Mouse (Mus musculus) forebrain, embryonic 16.5 days (tissue): ENCODE measurements around the gene Stox2. TPM values are rescaled to one million over a fixed set of nuclear protein-coding genes. Genes with fewer than 3 reads are reported as not detected.
A peak's percentile ranks its signal among the peaks of the same experiment; 100 is the strongest.

Experiments used
- ATAC-seq: fragments of 200-750 bp; cut with Nextera tagmentation; 2 replicates; pipeline ENCODE4 v1.8.0; 2017; ENCODE audit warnings: mild to moderate bottlenecking, moderate library complexity
- H3K27ac ChIP-seq: fragments of 300-500 bp; sonication (generic); 2 replicates; pipeline ENCODE4 v1.5.1; 2014; ENCODE audit warnings: low read length, control low read depth
- H3K27me3 ChIP-seq: fragments of 300-500 bp; sonication (generic); replicated peaks from 2 replicates; pipeline ENCODE4 v1.6.1; 2014; ENCODE audit warnings: low read length; ENCODE audit not compliant: control insufficient read depth, insufficient read depth
- H3K36me3 ChIP-seq: fragments of 300-500 bp; sonication (generic); 2 replicates; pipeline ENCODE4 v1.6.1; 2014; ENCODE audit not compliant: control insufficient read depth, insufficient read depth
- H3K4me1 ChIP-seq: fragments of 300-500 bp; sonication (generic); replicated peaks from 2 replicates; pipeline ENCODE4 v1.6.1; 2014; ENCODE audit warnings: low read length; ENCODE audit not compliant: control insufficient read depth, insufficient read depth
- H3K4me2 ChIP-seq: fragments of 300-500 bp; sonication (generic); 2 replicates; pipeline ENCODE4 v1.6.1; 2014; ENCODE audit warnings: mild to moderate bottlenecking, low read length, control low read depth
- H3K4me3 ChIP-seq: fragments of 300-500 bp; sonication (generic); replicated peaks from 2 replicates; pipeline ENCODE4 v1.5.1; 2014; ENCODE audit warnings: mild to moderate bottlenecking, low read length, control low read depth
- H3K9ac ChIP-seq: fragments of 300-500 bp; sonication (generic); replicated peaks from 2 replicates; pipeline ENCODE4 v1.6.1; 2014; ENCODE audit warnings: low read depth, low read length, control low read depth
- H3K9me3 ChIP-seq: fragments of 300-500 bp; sonication (generic); 2 replicates; pipeline ENCODE4 v1.6.1; 2016; ENCODE audit warnings: low read length; ENCODE audit not compliant: control insufficient read depth
- WGBS: fragments of 180-500 bp; shearing (Covaris S2); extraction: QIAGEN DNeasy Blood & Tissue Kit; methylation state at CpG from one replicate; pipeline ENCODE4 v1.1.7; 2014; 5-methylcytosine and 5-hydroxymethylcytosine counted together
- polyA plus RNA-seq: library from polyadenylated mRNA; unstranded; fragments of >200 nt; fragmentation: Nextera tagmentation; extraction: Ambion mirVana; gene quantifications from 2 replicates; pipeline ENCODE4 v1.2.1, GENCODE M21; 2015

Gene Stox2
- polyA plus RNA-seq, 1 experiment from 2014 or later, result 42.1 TPM

DNA sequence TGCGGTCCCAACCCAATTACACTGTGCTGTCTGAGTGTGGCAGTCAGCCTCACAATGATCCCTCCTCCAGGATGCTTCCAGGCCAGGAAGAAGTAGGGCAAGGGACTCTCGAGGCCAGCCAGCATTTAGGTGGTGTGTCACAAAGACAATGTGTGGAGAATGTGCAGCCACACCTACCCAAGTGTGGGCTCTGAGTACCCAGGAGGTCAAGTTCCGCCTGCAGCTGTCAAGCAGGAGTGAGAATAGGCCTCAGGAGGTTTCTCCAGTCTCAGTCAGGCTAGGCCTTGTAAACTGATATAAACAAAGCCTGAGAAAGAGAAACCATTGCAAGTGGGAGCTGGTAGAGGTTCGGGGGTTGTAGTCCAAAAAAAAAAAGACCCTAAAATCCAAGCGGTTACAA lies 139.8 kb downstream of the Stox2 start:
- Histone ChIP-seq H3K9me3 (no peaks in the 10 kb centered on the region), H3K9ac (no peak overlapping the region), H3K27ac (no peak overlapping the region), H3K4me2 (no peak overlapping the region), H3K27me3 (no peaks in the 10 kb centered on the region), H3K36me3 (no peaks in the 10 kb centered on the region), H3K4me3 (no peak overlapping the region), H3K4me1 (no peaks in the 10 kb centered on the region)
- WGBS, result 88% methylated on average over 5 of the region's 5 CpGs
- no peak for ATAC-seq

DNA sequence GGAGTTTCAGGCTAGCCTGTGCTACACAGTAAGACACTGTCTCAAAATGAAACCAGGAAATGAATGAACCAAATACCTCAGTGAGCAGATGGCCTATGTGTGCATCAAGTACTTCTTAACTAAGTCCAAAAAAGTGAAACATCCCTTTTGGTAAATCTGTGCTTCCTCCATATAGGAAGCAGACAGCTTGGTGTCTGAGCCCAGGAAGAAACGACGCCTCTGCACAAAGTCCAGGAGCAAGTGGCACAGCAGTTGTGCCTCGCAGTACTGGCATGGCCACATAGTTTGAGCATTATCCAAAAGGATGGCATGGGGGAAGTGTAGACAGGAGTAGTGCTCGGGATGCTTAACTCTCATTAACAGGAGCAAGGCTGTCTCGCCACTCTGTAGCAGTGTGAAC lies 140.3 kb downstream of the Stox2 start:
- Histone ChIP-seq H3K9me3 (no peaks in the 10 kb centered on the region), H3K4me1 (no peaks in the 10 kb centered on the region), H3K4me2 (no peak overlapping the region), H3K36me3 (no peaks in the 10 kb centered on the region), H3K27me3 (no peaks in the 10 kb centered on the region), H3K27ac (no peak overlapping the region), H3K9ac (no peak overlapping the region), H3K4me3 (no peak overlapping the region)
- ATAC-seq, result no peak
- 90% methylated on average over 5 of the region's 5 CpGs for WGBS

DNA sequence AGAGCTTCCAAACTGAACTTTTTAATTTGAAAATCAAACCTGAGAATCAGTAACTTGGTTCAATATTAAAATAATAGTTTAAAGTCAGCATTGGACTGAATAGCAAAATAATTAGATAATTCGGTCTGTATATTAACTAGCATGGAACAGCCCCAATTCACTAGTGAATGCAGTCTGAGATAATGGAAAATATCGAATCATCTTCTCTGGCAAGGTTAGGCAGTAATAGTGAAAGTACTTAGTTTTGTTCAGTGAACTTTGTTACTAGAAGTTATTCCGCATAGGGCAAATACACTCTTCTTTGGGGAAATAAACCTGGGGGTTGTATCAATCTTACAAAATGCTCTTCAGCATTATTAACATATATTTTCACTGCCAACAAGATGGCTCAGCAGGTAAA lies 147.7 kb downstream of the Stox2 start:
- H3K9me3 ChIP-seq, result no peaks in the 10 kb centered on the region
- no peaks in the 10 kb centered on the region for H3K27me3 ChIP-seq
- 98% methylated on average over 3 of the region's 3 CpGs for WGBS
- H3K9ac ChIP-seq, result no peak overlapping the region
- no peaks in the 10 kb centered on the region for H3K4me1 ChIP-seq
- ATAC-seq, result no peak
- H3K4me2 ChIP-seq, result no peak overlapping the region
- H3K27ac ChIP-seq, result no peak overlapping the region
- H3K4me3 ChIP-seq, result no peak overlapping the region
- no peaks in the 10 kb centered on the region for H3K36me3 ChIP-seq

DNA sequence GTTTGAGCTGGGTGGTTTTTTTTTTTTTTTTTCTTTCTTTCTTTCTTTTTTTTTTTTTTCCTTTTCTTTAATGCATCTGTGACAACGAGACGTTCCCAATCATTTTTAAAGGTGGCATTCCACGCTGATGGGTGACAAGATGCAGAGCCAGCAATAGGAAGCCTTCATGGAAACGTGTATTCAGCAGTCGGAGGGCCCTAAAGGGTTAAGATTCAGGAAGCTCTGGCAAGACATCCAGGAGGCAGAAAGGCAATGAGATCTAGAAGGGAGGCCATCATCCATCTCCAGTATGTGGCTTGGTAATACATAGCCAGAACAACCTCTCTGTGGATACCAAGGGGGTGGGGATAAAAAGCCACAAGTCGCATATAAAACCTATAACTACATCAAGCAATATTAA lies 156.5 kb downstream of the Stox2 start:
- WGBS, result 7% methylated on average over 6 of the region's 6 CpGs
- peak overlapping the region; percentile 99 for H3K27ac ChIP-seq
- H3K4me2 ChIP-seq, result peak overlapping the region; percentile 75
- H3K4me3 ChIP-seq, result peak overlapping the region; percentile 90
- peak overlapping the region; percentile 100 for H3K9ac ChIP-seq
- H3K36me3 ChIP-seq, result no peaks in the 10 kb centered on the region
- no peaks in the 10 kb centered on the region for H3K27me3 ChIP-seq
- H3K4me1 ChIP-seq, result peaks cover 25% of the 10 kb centered on the region
- H3K9me3 ChIP-seq, result no peaks in the 10 kb centered on the region
- ATAC-seq, result no peak

DNA sequence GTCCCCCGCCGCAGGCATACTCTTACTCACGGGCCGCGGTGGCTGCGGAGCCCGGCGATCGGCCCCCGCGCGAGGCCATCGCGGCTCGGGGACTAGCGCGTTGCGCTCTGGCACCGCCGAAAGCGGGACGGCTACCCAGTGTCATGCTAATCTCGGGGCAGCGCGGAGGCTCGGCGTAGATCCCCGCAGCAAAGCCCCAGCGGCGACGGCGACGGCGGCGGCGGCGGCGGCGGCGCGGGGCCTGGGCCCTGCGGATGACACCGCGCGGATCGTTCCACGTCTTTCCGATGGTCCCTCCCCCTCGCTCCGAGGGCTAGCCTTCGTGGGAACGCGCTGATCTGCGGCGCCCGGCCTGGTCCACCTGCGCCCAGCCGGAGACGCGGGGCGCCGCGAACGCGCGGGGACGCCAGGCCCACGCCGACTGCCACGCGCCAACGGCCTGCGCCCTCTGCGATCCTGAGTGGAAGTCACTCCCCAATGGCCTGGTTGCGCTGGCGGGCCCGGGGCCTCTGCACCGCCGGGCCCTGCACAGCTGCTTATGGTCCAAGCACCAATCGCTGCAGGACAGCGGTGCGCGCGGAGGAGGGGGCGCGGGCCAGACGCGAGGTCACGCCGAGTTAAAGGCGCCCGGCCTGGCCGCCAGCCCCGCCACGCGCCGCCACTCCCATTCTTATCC lies 157.2 kb downstream of the Stox2 start:
- peak overlapping the region; percentile 75 for H3K4me2 ChIP-seq
- H3K9me3 ChIP-seq, result no peaks in the 10 kb centered on the region
- H3K27ac ChIP-seq, result peak overlapping the region; percentile 99
- under 1% methylated on average over 89 of the region's 97 CpGs for WGBS
- H3K4me1 ChIP-seq, result peaks cover 31% of the 10 kb centered on the region
- ATAC-seq, result peak; percentile 57
- H3K27me3 ChIP-seq, result no peaks in the 10 kb centered on the region
- H3K9ac ChIP-seq, result peak overlapping the region; percentile 100
- H3K36me3 ChIP-seq, result no peaks in the 10 kb centered on the region
- H3K4me3 ChIP-seq, result peak overlapping the region; percentile 90

DNA sequence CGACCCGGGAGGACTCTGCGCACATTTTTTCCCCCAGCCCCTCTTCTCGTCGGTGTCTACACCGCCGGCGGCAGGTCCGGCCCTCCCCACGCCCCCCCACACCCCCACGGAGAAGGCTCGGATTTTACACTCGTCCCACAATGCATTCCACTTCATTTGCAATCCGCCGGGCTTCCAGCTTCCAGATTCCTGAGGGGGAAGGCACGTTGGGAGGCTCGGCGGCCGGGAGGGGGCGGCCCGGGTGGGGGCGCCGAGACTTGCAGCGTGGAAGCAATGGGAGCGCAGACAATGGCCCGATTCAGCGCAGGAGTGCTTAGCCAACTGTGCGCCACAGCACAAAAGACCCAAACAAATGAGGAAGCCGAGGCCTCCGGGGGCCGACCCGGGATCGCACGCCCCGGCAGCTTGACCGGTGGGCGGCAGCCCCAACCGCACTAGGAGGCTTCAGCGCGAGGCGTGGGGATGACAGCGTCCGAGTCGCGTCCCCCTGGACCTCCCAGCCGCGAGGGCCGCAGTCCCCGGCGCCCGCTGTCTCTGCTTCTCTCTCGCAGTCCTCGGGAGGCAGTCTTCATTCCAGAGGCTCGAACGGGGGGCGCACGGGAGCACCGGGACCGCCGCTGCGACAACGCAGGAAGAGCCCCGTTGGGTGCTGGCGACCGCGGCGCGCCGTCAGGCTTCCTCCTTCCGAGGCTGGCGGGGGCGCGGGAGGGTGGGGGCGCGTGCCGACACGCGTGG lies 157.9 kb downstream of the Stox2 start:
- WGBS, result under 1% methylated on average over 77 of the region's 78 CpGs
- Histone ChIP-seq H3K27me3 (no peaks in the 10 kb centered on the region), H3K4me1 (peaks cover 38% of the 10 kb centered on the region), H3K9me3 (no peaks in the 10 kb centered on the region), H3K4me3 (peak overlapping the region; percentile 90), H3K27ac (peak overlapping the region; percentile 99), H3K36me3 (no peaks in the 10 kb centered on the region), H3K4me2 (peak overlapping the region; percentile 75), H3K9ac (peak overlapping the region; percentile 100)
- ATAC-seq, result peak; percentile 67

DNA sequence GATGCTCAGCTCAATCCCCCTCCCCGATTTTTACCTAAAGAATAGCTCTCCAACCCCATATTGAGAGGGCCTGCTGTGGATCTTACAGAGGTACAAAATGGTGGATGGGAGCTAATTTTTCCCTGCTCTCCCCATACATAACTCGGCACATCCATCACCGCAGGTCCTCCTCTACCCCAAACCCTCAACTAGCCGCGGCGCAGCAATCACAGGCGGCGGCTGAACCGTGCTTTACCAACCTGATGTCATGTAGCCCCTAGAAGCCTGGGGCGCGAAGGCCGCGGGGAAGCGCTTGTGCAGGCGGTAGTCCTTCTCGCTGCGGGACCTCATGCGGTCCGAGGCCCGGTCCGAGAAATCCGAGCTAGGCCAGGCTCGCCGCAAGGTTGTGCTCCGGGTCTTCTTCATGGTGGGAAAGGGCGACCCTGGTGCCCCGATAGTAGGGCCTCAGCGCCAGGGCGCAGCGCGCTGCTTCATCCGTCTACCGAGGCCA lies 158.5 kb downstream of the Stox2 start:
- Histone ChIP-seq H3K4me2 (peak overlapping the region; percentile 75), H3K27ac (peak overlapping the region; percentile 99), H3K9ac (peak overlapping the region; percentile 100), H3K4me3 (peak overlapping the region; percentile 90), H3K4me1 (peaks cover 43% of the 10 kb centered on the region), H3K36me3 (no peaks in the 10 kb centered on the region), H3K27me3 (no peaks in the 10 kb centered on the region), H3K9me3 (no peaks in the 10 kb centered on the region)
- ATAC-seq, result peak; percentile 21
- 0% methylated on average over 33 of the region's 33 CpGs for WGBS

DNA sequence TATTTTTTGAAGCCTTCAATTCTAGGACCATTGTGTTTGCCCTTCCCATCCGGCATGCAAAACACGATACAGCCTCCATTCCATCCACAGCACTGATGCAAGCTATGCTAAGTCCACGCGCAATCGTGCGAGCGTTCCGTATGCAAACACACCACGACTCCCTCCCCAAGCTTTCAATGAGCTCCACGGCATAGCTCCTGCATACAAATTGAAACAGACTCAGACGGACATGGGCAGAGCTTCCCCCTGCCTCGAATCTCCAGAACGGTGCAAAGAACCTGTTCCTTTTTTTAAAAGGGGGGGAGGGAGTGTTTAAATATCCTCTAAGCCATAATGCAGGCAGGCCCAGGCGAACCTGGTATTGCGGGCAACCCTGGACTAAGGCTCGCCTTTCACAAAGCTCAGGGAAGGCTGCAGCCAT lies 159.0 kb downstream of the Stox2 start:
- WGBS, result under 1% methylated on average over 16 of the region's 16 CpGs
- no peaks in the 10 kb centered on the region for H3K9me3 ChIP-seq

DNA sequence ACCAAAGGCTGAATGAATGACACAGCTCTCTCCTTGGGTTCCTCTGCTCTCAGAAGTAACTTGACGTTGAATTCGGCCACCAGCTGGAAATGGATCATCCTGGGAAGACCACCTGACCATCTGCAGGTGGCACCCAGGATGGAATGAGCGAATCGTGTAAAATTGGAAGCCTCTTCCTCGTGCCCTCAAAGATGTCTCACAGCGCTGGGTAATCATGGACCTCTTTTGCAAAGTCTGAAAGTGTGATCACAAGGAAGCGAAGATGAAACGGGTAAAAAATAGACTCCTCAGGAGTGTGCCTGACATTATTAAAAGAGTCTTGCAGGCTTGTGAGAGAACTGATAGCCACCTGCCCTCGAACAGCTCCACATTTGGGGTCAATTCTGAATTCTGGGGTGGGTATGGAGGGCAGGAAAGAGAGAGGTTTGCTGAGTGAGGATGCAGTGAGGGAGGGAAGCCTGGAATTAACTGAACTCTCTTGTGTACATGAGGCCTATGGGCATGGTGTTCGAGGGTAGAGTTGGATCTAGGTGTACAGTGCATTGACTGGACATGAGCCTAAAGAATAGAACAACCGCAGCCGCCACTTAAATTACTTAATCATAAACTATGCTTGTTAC lies 160.0 kb downstream of the Stox2 start:
- no peaks in the 10 kb centered on the region for H3K27me3 ChIP-seq
- peak overlapping the region; percentile 100 for H3K9ac ChIP-seq
- peak overlapping the region; percentile 75 for H3K4me2 ChIP-seq
- peak overlapping the region; percentile 90 for H3K4me3 ChIP-seq
- no peak for ATAC-seq
- WGBS, result 20% methylated on average over 12 of the region's 12 CpGs
- no peaks in the 10 kb centered on the region for H3K9me3 ChIP-seq
- peaks cover 56% of the 10 kb centered on the region for H3K4me1 ChIP-seq
- no peak overlapping the region; the same call in 1 of the 2 replicates for H3K27ac ChIP-seq
- no peaks in the 10 kb centered on the region for H3K36me3 ChIP-seq

More for the DNA sequence above, 159.0 kb downstream of the Stox2 start:
- Histone ChIP-seq H3K4me1 (peaks cover 48% of the 10 kb centered on the region), H3K4me3 (peak overlapping the region; percentile 90), H3K27me3 (no peaks in the 10 kb centered on the region), H3K4me2 (peak overlapping the region; percentile 75), H3K27ac (peak overlapping the region; percentile 99), H3K9ac (peak overlapping the region; percentile 100), H3K36me3 (no peaks in the 10 kb centered on the region)
- peak; percentile 8 for ATAC-seq
